Mouse (Mus musculus) heart, embryonic 14.5 days (tissue): ENCODE results near the gene Iqschfp. TPM values are rescaled to one million over a fixed set of nuclear protein-coding genes. Genes with fewer than 3 reads are reported as not detected.

Experiments
- ATAC-seq: fragments of 200-750 bp; cut with Nextera tagmentation; 2 replicates; pipeline ENCODE4 v1.8.0; 2017; ENCODE audit warnings: low read depth, moderate TSS enrichment; ENCODE audit not compliant: insufficient number of reproducible peaks, insufficient read depth, low FRiP score
- H3K27ac ChIP-seq, 2 experiments: fragments of 200-500 bp in 1 of 2; fragments of 300-500 bp in 1 of 2; sonication (generic) in 1 of 2; replicated peaks in 1 of 2; 2 replicates each; pipeline ENCODE4 v1.5.1; 2012 to 2014; ENCODE audit warnings: low read depth in 2 of 2, low read length in 2 of 2, control low read depth in 1 of 2, mild to moderate bottlenecking in 1 of 2, mixed read lengths in 1 of 2; ENCODE audit not compliant: control insufficient read depth in 1 of 2, insufficient read depth in 1 of 2
- H3K27me3 ChIP-seq: fragments of 300-500 bp; sonication (generic); 2 replicates; pipeline ENCODE4 v1.6.1; 2014; ENCODE audit warnings: mild to moderate bottlenecking, low read length, control low read depth; ENCODE audit not compliant: control insufficient read depth, insufficient read depth
- H3K36me3 ChIP-seq: fragments of 300-500 bp; sonication (generic); 2 replicates; pipeline ENCODE4 v1.6.1; 2014; ENCODE audit warnings: mild to moderate bottlenecking, control low read depth, low read length, mixed read lengths; ENCODE audit not compliant: control insufficient read depth, insufficient read depth
- H3K4me1 ChIP-seq, 2 experiments: fragments of 200-500 bp in 1 of 2; fragments of 300-500 bp in 1 of 2; sonication (generic) in 1 of 2; 2 replicates each; pipeline ENCODE4 v1.6.1; 2012 to 2014; ENCODE audit warnings: low read length in 2 of 2, control low read depth in 1 of 2, mixed read lengths in 1 of 2; ENCODE audit not compliant: control insufficient read depth in 2 of 2, insufficient read depth in 2 of 2
- H3K4me2 ChIP-seq: fragments of 300-500 bp; sonication (generic); 2 replicates; pipeline ENCODE4 v1.6.1; 2014; ENCODE audit warnings: mild to moderate bottlenecking, low read length
- H3K4me3 ChIP-seq, 2 experiments: fragments of 200-500 bp in 1 of 2; fragments of 300-500 bp in 1 of 2; sonication (generic) in 1 of 2; 2 replicates each; pipeline ENCODE4 v1.5.1; 2012 to 2014; ENCODE audit warnings: low read length in 2 of 2, mild to moderate bottlenecking in 2 of 2, control low read depth in 1 of 2, low read depth in 1 of 2, moderate library complexity in 1 of 2; ENCODE audit not compliant: control insufficient read depth in 1 of 2, insufficient read depth in 1 of 2
- H3K9ac ChIP-seq: fragments of 300-500 bp; sonication (generic); 2 replicates; pipeline ENCODE4 v1.6.1; 2014; ENCODE audit warnings: mild to moderate bottlenecking, low read length
- H3K9me3 ChIP-seq: fragments of 300-500 bp; sonication (generic); 2 replicates; pipeline ENCODE4 v1.6.1; 2016; ENCODE audit warnings: low read length, control low read depth; ENCODE audit not compliant: control insufficient read depth
- WGBS: fragments of 180-500 bp; shearing (Covaris S2); extraction: QIAGEN DNeasy Blood & Tissue Kit; methylation state at CpG from one replicate; pipeline ENCODE4 v1.1.7; 2014; 5-methylcytosine and 5-hydroxymethylcytosine counted together
- polyA plus RNA-seq: library from polyadenylated mRNA; unstranded; fragments of >200 nt; fragmentation: Nextera tagmentation; extraction: Ambion mirVana; gene quantifications from 2 replicates; pipeline ENCODE4 v1.2.1, GENCODE M21; 2014

Iqschfp gene
- polyA plus RNA-seq, 1 experiment from 2014 or later: not detected

GRCm38 (mm10) chr3:68669418-68669974, 777.5 kb downstream of the Iqschfp start:
- no peak overlapping the region for H3K4me2 ChIP-seq
- 0 out of 2 replicates have a peak, but pooled peaks cover 3% of the 10 kb centered on the region for H3K9me3 ChIP-seq
- H3K4me3 ChIP-seq: no peak overlapping the region
- no peaks in the 10 kb centered on the region for H3K4me1 ChIP-seq
- no peak for ATAC-seq
- 77% methylated on average over 5 of the region's 5 CpGs for WGBS
- H3K27me3 ChIP-seq: no peaks in the 10 kb centered on the region
- H3K9ac ChIP-seq: no peak overlapping the region
- H3K27ac ChIP-seq: no peak overlapping the region
- H3K36me3 ChIP-seq: no peaks in the 10 kb centered on the region

- Histone ChIP-seq H3K27ac (no peak overlapping the region), H3K4me1 (peaks cover 5 to 9% of the 10 kb centered on the region in 2 experiments; a peak in 3 of 4 replicates), H3K36me3 (no peaks in the 10 kb centered on the region), H3K9me3 (0 out of 2 replicates have a peak, but pooled peaks cover 3% of the 10 kb centered on the region), H3K9ac (no peak overlapping the region), H3K4me2 (no peak overlapping the region), H3K27me3 (no peaks in the 10 kb centered on the region), H3K4me3 (no peak overlapping the region)
- no peak for ATAC-seq
- WGBS: 76% methylated on average over 2 of the region's 2 CpGs
Measured at GRCm38 (mm10) chr3:68674721-68675120, 782.7 kb downstream of the Iqschfp start.

- no peak overlapping the region for H3K9ac ChIP-seq
- H3K27ac ChIP-seq: no peak overlapping the region
- H3K4me1 ChIP-seq: peaks cover 5 to 9% of the 10 kb centered on the region in 2 experiments; a peak in 3 of 4 replicates
- H3K36me3 ChIP-seq: no peaks in the 10 kb centered on the region
- H3K4me3 ChIP-seq: no peak overlapping the region
- no peaks in the 10 kb centered on the region for H3K27me3 ChIP-seq
- H3K4me2 ChIP-seq: no peak overlapping the region
- no peak for ATAC-seq
- WGBS: 80% methylated on average over 12 of the region's 12 CpGs
- H3K9me3 ChIP-seq: 0 out of 2 replicates have a peak, but pooled peaks cover 3% of the 10 kb centered on the region
Measured at GRCm38 (mm10) chr3:68675216-68675835, 783.3 kb downstream of the Iqschfp start.

Other genes with a start within 250 kb of the Iqschfp start
- gene Iqcj, start within 50 bp of the Iqschfp start, polyA plus RNA-seq: not detected in 2 replicates
- gene Schip1, start 172.6 kb downstream of the Iqschfp start, polyA plus RNA-seq: 66.4 and 73.7 TPM in 2 replicates